In genomic region chr14:120637486-120638125, GRCm38 (mm10) we compare ENCODE assay signal across 14 mouse cellular contexts.
DNase-seq lines count a peak whose midpoint lies in the region; ATAC-seq lines count a peak whose summit lies in the region.
"Had no signal": no experiment of that assay in that cellular context is flagged by ENCODE, and none has a peak within 500 bp of the region (broad histone marks: within the 10 kb centered on the region; RNA-seq: fewer than 3 reads in every experiment).

No protein-coding gene starts in this region.

- peak overlapping the region; percentile 32 for H3K4me2 ChIP-seq in heart, embryonic 14.5 days (ENCODE audit: low read length)
- H3K4me2 ChIP-seq in liver, embryonic 15.5 days, result no peak overlapping the region
- H3K4me2 ChIP-seq: hindbrain, embryonic 13.5 days had no signal

- peak; percentile 8 for DNase-seq in embryo, embryonic 11 days
- DNase-seq in embryo, embryonic 10.5 days (ENCODE audit: low spot score), result no peak
- DNase-seq: adrenal gland, postnatal 10 days; gastrocnemius, postnatal 10 days; kidney, adult 18-20 months; kidney, postnatal 36 days had no signal

- H3K9me3 ChIP-seq in megakaryocyte, embryonic 14.5 days, result no peaks in the 10 kb centered on the region
- H3K9me3 ChIP-seq in heart, embryonic 14.5 days (ENCODE audit: control insufficient read depth, low read length), result no peaks in the 10 kb centered on the region
- no peaks in the 10 kb centered on the region for H3K9me3 ChIP-seq in liver, embryonic 15.5 days (replicated peaks)
- H3K9me3 ChIP-seq: hindbrain, embryonic 13.5 days had no signal

- peak overlapping the region; percentile 88 for H3K4me3 ChIP-seq in megakaryocyte, embryonic 14.5 days (replicated peaks)
- H3K4me3 ChIP-seq in heart, embryonic 14.5 days (ENCODE audit: control insufficient read depth in 1 of 2, insufficient read depth in 1 of 2, low read depth in 1 of 2, low read length in 2 of 2), result no peak overlapping the region
- no peak overlapping the region for H3K4me3 ChIP-seq in liver, embryonic 15.5 days (replicated peaks)
- H3K4me3 ChIP-seq: hindbrain, embryonic 13.5 days had no signal

- H3K27ac ChIP-seq in heart, embryonic 14.5 days (replicated peaks in 1 of 2; ENCODE audit: control insufficient read depth in 1 of 2, insufficient read depth in 1 of 2, low read depth in 2 of 2, low read length in 2 of 2), result peak overlapping the region; percentile 73 to 74
- no peak overlapping the region for H3K27ac ChIP-seq in liver, embryonic 15.5 days (replicated peaks)
- H3K27ac ChIP-seq: hindbrain, embryonic 13.5 days had no signal

- no peaks in the 10 kb centered on the region for H3K27me3 ChIP-seq in megakaryocyte, embryonic 14.5 days (replicated peaks)
- H3K27me3 ChIP-seq in heart, embryonic 14.5 days (ENCODE audit: control insufficient read depth, insufficient read depth, low read length), result no peaks in the 10 kb centered on the region
- H3K27me3 ChIP-seq in liver, embryonic 15.5 days, result no peaks in the 10 kb centered on the region
- H3K27me3 ChIP-seq: hindbrain, embryonic 13.5 days had no signal

- no peaks in the 10 kb centered on the region for H3K36me3 ChIP-seq in megakaryocyte, embryonic 14.5 days (replicated peaks; ENCODE audit: low read length)
- no peaks in the 10 kb centered on the region for H3K36me3 ChIP-seq in heart, embryonic 14.5 days (ENCODE audit: control insufficient read depth, insufficient read depth, low read length)
- no peaks in the 10 kb centered on the region for H3K36me3 ChIP-seq in liver, embryonic 15.5 days (replicated peaks)
- H3K36me3 ChIP-seq: hindbrain, embryonic 13.5 days had no signal

- 27% methylated on average over 13 of the region's 13 CpGs for WGBS in heart, embryonic 14.5 days
- WGBS in liver, embryonic 15.5 days (ENCODE audit: insufficient replicate concordance), result 18% methylated on average over 13 of the region's 13 CpGs

- peaks cover 84% of the 10 kb centered on the region for H3K4me1 ChIP-seq in megakaryocyte, embryonic 14.5 days
- H3K4me1 ChIP-seq in heart, embryonic 14.5 days (ENCODE audit: control insufficient read depth in 2 of 2, insufficient read depth in 2 of 2, low read length in 2 of 2), result peaks cover 6 to 9% of the 10 kb centered on the region in 2 experiments; a peak in 3 of 4 replicates
- H3K4me1 ChIP-seq in liver, embryonic 15.5 days (replicated peaks), result no peaks in the 10 kb centered on the region
- H3K4me1 ChIP-seq: hindbrain, embryonic 13.5 days had no signal

- no peak for ATAC-seq in megakaryocyte, adult 5-6 weeks (ENCODE audit: poor library complexity, severe bottlenecking)
- ATAC-seq in heart, embryonic 14.5 days (ENCODE audit: insufficient number of reproducible peaks, insufficient read depth, low FRiP score, low read depth), result peak; percentile 66
- 0 out of 2 replicates have a peak, but pooled peaks have one; percentile 9 for ATAC-seq in liver, embryonic 15.5 days (ENCODE audit: insufficient read depth)
- no peak for ATAC-seq in granulocyte monocyte progenitor cell, adult 5-6 weeks (replicated peaks; ENCODE audit: poor library complexity, severe bottlenecking)
- ATAC-seq in CD4-positive, CD25-positive, alpha-beta regulatory T cell, adult 4 months, result no peak
- ATAC-seq: forebrain, embryonic 16.5 days had no signal

- no peak overlapping the region for H3K9ac ChIP-seq in heart, embryonic 14.5 days (ENCODE audit: low read length)
- H3K9ac ChIP-seq in liver, embryonic 15.5 days, result no peak overlapping the region
- H3K9ac ChIP-seq: hindbrain, embryonic 13.5 days had no signal

Comparison
In these comparisons a context has a peak if more than half of its experiments do, and no peak if none do; other contexts are left out.
1. ATAC-seq: peak in heart, embryonic 14.5 days (single experiment) and liver, embryonic 15.5 days (single experiment); none in megakaryocyte, adult 5-6 weeks (single experiment), granulocyte monocyte progenitor cell, adult 5-6 weeks (single experiment) and CD4-positive, CD25-positive, alpha-beta regulatory T cell, adult 4 months (single experiment).